Mouse (Mus musculus): Measurements from ENCODE around the gene Slc36a4.

GRCm38 (mm10) chr9:15786610-15787009 lies 77.1 kb downstream of the Slc36a4 start:
- TF ChIP-seq CTCF (IDR thresholded peaks at IDR 0.05; ENCODE audit: extremely low read depth, insufficient read length, insufficient replicate concordance, low read depth, low read length) = no peak
- no peak for TF ChIP-seq POLR2A (IDR thresholded peaks at IDR 0.05; ENCODE audit: low read depth, low read length)
